Mouse (Mus musculus): Measurements from ENCODE around the gene Gpc5. TPM values are rescaled to one million over a fixed set of nuclear protein-coding genes. Genes with fewer than 3 reads are reported as not detected.

Gpc5 gene
- polyA plus RNA-seq, 1 experiment from 2014 or later: 2.5 TPM

GRCm38 (mm10) chr14:116212029-116212428 lies 1120.0 kb downstream of the Gpc5 start:
- Histone ChIP-seq H3K9me3 (ENCODE audit: control insufficient read depth, low read length) (no peaks in the 10 kb centered on the region), H3K36me3 (ENCODE audit: control insufficient read depth, insufficient read depth, low read length) (no peaks in the 10 kb centered on the region), H3K27ac (replicated peaks; ENCODE audit: low read depth, low read length) (no peak overlapping the region), H3K4me1 (ENCODE audit: control insufficient read depth, insufficient read depth, low read length) (peaks cover 8% of the 10 kb centered on the region; the same call in 1 of the 2 replicates), H3K4me2 (ENCODE audit: low read depth, severe bottlenecking) (no peak overlapping the region), H3K4me3 (ENCODE audit: low read depth, low read length) (no peak overlapping the region), H3K9ac (ENCODE audit: low read length) (no peak overlapping the region), H3K27me3 (ENCODE audit: control insufficient read depth, insufficient read depth, low read length) (no peaks in the 10 kb centered on the region)
- no peak for ATAC-seq (ENCODE audit: insufficient number of reproducible peaks, low FRiP score, low TSS enrichment, low read depth)
- no peak for DNase-seq (ENCODE audit: low spot score)

- H3K9ac ChIP-seq (ENCODE audit: low read length): no peak overlapping the region
- no peak overlapping the region for H3K4me3 ChIP-seq (ENCODE audit: low read depth, low read length)
- DNase-seq (ENCODE audit: low spot score) (no peak), ATAC-seq (ENCODE audit: insufficient number of reproducible peaks, low FRiP score, low TSS enrichment, low read depth) (no peak)
- H3K27me3 ChIP-seq (ENCODE audit: control insufficient read depth, insufficient read depth, low read length): no peaks in the 10 kb centered on the region
- H3K4me2 ChIP-seq (ENCODE audit: low read depth, severe bottlenecking): no peak overlapping the region
- H3K36me3 ChIP-seq (ENCODE audit: control insufficient read depth, insufficient read depth, low read length): no peaks in the 10 kb centered on the region
- WGBS: 95% methylated on average over 1 of the region's 1 CpGs
- H3K27ac ChIP-seq (replicated peaks; ENCODE audit: low read depth, low read length): no peak overlapping the region
- H3K4me1 ChIP-seq (ENCODE audit: control insufficient read depth, insufficient read depth, low read length): no peaks in the 10 kb centered on the region
- no peaks in the 10 kb centered on the region for H3K9me3 ChIP-seq (ENCODE audit: control insufficient read depth, low read length)
These were observed 1166.1 kb downstream of the Gpc5 start for GRCm38 (mm10) chr14:116258126-116258525.

- Histone ChIP-seq H3K9me3 (ENCODE audit: control insufficient read depth, low read length) (no peaks in the 10 kb centered on the region), H3K27ac (replicated peaks; ENCODE audit: low read depth, low read length) (no peak overlapping the region), H3K9ac (ENCODE audit: low read length) (no peak overlapping the region), H3K4me1 (ENCODE audit: control insufficient read depth, insufficient read depth, low read length) (no peaks in the 10 kb centered on the region), H3K4me3 (ENCODE audit: low read depth, low read length) (no peak overlapping the region), H3K4me2 (ENCODE audit: low read depth, severe bottlenecking) (no peak overlapping the region), H3K27me3 (ENCODE audit: control insufficient read depth, insufficient read depth, low read length) (no peaks in the 10 kb centered on the region), H3K36me3 (ENCODE audit: control insufficient read depth, insufficient read depth, low read length) (no peaks in the 10 kb centered on the region)
- no peak for DNase-seq (ENCODE audit: low spot score)
- no peak for ATAC-seq (ENCODE audit: insufficient number of reproducible peaks, low FRiP score, low TSS enrichment, low read depth)
- 88% methylated on average over 2 of the region's 2 CpGs for WGBS
These were observed 1216.5 kb downstream of the Gpc5 start for GRCm38 (mm10) chr14:116308541-116308940.

- Histone ChIP-seq H3K4me2 (ENCODE audit: low read depth, severe bottlenecking) (no peak overlapping the region), H3K36me3 (ENCODE audit: control insufficient read depth, insufficient read depth, low read length) (no peaks in the 10 kb centered on the region), H3K27me3 (ENCODE audit: control insufficient read depth, insufficient read depth, low read length) (no peaks in the 10 kb centered on the region), H3K4me1 (ENCODE audit: control insufficient read depth, insufficient read depth, low read length) (no peaks in the 10 kb centered on the region), H3K4me3 (ENCODE audit: low read depth, low read length) (no peak overlapping the region), H3K9me3 (ENCODE audit: control insufficient read depth, low read length) (no peaks in the 10 kb centered on the region), H3K9ac (ENCODE audit: low read length) (no peak overlapping the region), H3K27ac (replicated peaks; ENCODE audit: low read depth, low read length) (no peak overlapping the region)
- ATAC-seq (ENCODE audit: insufficient number of reproducible peaks, low FRiP score, low TSS enrichment, low read depth) (no peak), DNase-seq (ENCODE audit: low spot score) (no peak)
These were observed 1225.5 kb downstream of the Gpc5 start for GRCm38 (mm10) chr14:116317491-116317890.

GRCm38 (mm10) chr14:116336182-116336581 lies 1244.2 kb downstream of the Gpc5 start:
- H3K27me3 ChIP-seq (ENCODE audit: control insufficient read depth, insufficient read depth, low read length): no peaks in the 10 kb centered on the region
- WGBS: 94% methylated on average over 4 of the region's 4 CpGs
- no peak overlapping the region for H3K4me2 ChIP-seq (ENCODE audit: low read depth, severe bottlenecking)
- no peak overlapping the region for H3K27ac ChIP-seq (replicated peaks; ENCODE audit: low read depth, low read length)
- no peaks in the 10 kb centered on the region for H3K4me1 ChIP-seq (ENCODE audit: control insufficient read depth, insufficient read depth, low read length)
- no peaks in the 10 kb centered on the region for H3K36me3 ChIP-seq (ENCODE audit: control insufficient read depth, insufficient read depth, low read length)
- no peak overlapping the region for H3K9ac ChIP-seq (ENCODE audit: low read length)
- DNase-seq (ENCODE audit: low spot score): no peak
- no peak overlapping the region for H3K4me3 ChIP-seq (ENCODE audit: low read depth, low read length)
- H3K9me3 ChIP-seq (ENCODE audit: control insufficient read depth, low read length): no peaks in the 10 kb centered on the region
- no peak for ATAC-seq (ENCODE audit: insufficient number of reproducible peaks, low FRiP score, low TSS enrichment, low read depth)

- no peak for DNase-seq (ENCODE audit: low spot score)
- no peak overlapping the region for H3K9ac ChIP-seq (ENCODE audit: low read length)
- H3K4me2 ChIP-seq (ENCODE audit: low read depth, severe bottlenecking): no peak overlapping the region
- no peak overlapping the region for H3K27ac ChIP-seq (replicated peaks; ENCODE audit: low read depth, low read length)
- no peaks in the 10 kb centered on the region for H3K4me1 ChIP-seq (ENCODE audit: control insufficient read depth, insufficient read depth, low read length)
- no peaks in the 10 kb centered on the region for H3K36me3 ChIP-seq (ENCODE audit: control insufficient read depth, insufficient read depth, low read length)
- no peaks in the 10 kb centered on the region for H3K9me3 ChIP-seq (ENCODE audit: control insufficient read depth, low read length)
- ATAC-seq (ENCODE audit: insufficient number of reproducible peaks, low FRiP score, low TSS enrichment, low read depth): no peak
- H3K27me3 ChIP-seq (ENCODE audit: control insufficient read depth, insufficient read depth, low read length): no peaks in the 10 kb centered on the region
- 73% methylated on average over 3 of the region's 3 CpGs for WGBS
- H3K4me3 ChIP-seq (ENCODE audit: low read depth, low read length): no peak overlapping the region
These were observed 1246.4 kb downstream of the Gpc5 start for GRCm38 (mm10) chr14:116338395-116338794.

- Histone ChIP-seq H3K27me3 (ENCODE audit: control insufficient read depth, insufficient read depth, low read length) (no peaks in the 10 kb centered on the region), H3K4me1 (ENCODE audit: control insufficient read depth, insufficient read depth, low read length) (no peaks in the 10 kb centered on the region), H3K27ac (replicated peaks; ENCODE audit: low read depth, low read length) (no peak overlapping the region), H3K4me2 (ENCODE audit: low read depth, severe bottlenecking) (no peak overlapping the region), H3K4me3 (ENCODE audit: low read depth, low read length) (no peak overlapping the region), H3K9ac (ENCODE audit: low read length) (no peak overlapping the region), H3K36me3 (ENCODE audit: control insufficient read depth, insufficient read depth, low read length) (no peaks in the 10 kb centered on the region), H3K9me3 (ENCODE audit: control insufficient read depth, low read length) (no peaks in the 10 kb centered on the region)
- 72% methylated on average over 3 of the region's 3 CpGs for WGBS
- no peak for ATAC-seq (ENCODE audit: insufficient number of reproducible peaks, low FRiP score, low TSS enrichment, low read depth)
- no peak for DNase-seq (ENCODE audit: low spot score)
These were observed 1256.5 kb downstream of the Gpc5 start for GRCm38 (mm10) chr14:116348560-116348959.

GRCm38 (mm10) chr14:116384602-116385001 lies 1292.6 kb downstream of the Gpc5 start:
- Histone ChIP-seq H3K36me3 (ENCODE audit: control insufficient read depth, insufficient read depth, low read length) (no peaks in the 10 kb centered on the region), H3K27ac (replicated peaks; ENCODE audit: low read depth, low read length) (no peak overlapping the region), H3K4me1 (ENCODE audit: control insufficient read depth, insufficient read depth, low read length) (no peaks in the 10 kb centered on the region), H3K9me3 (ENCODE audit: control insufficient read depth, low read length) (no peaks in the 10 kb centered on the region), H3K9ac (ENCODE audit: low read length) (no peak overlapping the region), H3K4me2 (ENCODE audit: low read depth, severe bottlenecking) (no peak overlapping the region), H3K27me3 (ENCODE audit: control insufficient read depth, insufficient read depth, low read length) (no peaks in the 10 kb centered on the region), H3K4me3 (ENCODE audit: low read depth, low read length) (no peak overlapping the region)
- 78% methylated on average over 2 of the region's 2 CpGs for WGBS
- ATAC-seq (ENCODE audit: insufficient number of reproducible peaks, low FRiP score, low TSS enrichment, low read depth) (no peak), DNase-seq (ENCODE audit: low spot score) (no peak)

- no peak overlapping the region for H3K4me2 ChIP-seq (ENCODE audit: low read depth, severe bottlenecking)
- no peak for ATAC-seq (ENCODE audit: insufficient number of reproducible peaks, low FRiP score, low TSS enrichment, low read depth)
- no peaks in the 10 kb centered on the region for H3K9me3 ChIP-seq (ENCODE audit: control insufficient read depth, low read length)
- no peak for DNase-seq (ENCODE audit: low spot score)
- H3K4me1 ChIP-seq (ENCODE audit: control insufficient read depth, insufficient read depth, low read length): no peaks in the 10 kb centered on the region
- H3K27ac ChIP-seq (replicated peaks; ENCODE audit: low read depth, low read length): no peak overlapping the region
- no peak overlapping the region for H3K4me3 ChIP-seq (ENCODE audit: low read depth, low read length)
- 83% methylated on average over 3 of the region's 3 CpGs for WGBS
- no peaks in the 10 kb centered on the region for H3K27me3 ChIP-seq (ENCODE audit: control insufficient read depth, insufficient read depth, low read length)
- no peak overlapping the region for H3K9ac ChIP-seq (ENCODE audit: low read length)
- H3K36me3 ChIP-seq (ENCODE audit: control insufficient read depth, insufficient read depth, low read length): no peaks in the 10 kb centered on the region
These were observed 1323.5 kb downstream of the Gpc5 start for GRCm38 (mm10) chr14:116415511-116415910.
